Mouse (Mus musculus) megakaryocyte, adult 5-6 weeks (primary cell): ENCODE results near the gene Nadk2. TPM values are rescaled to one million over a fixed set of nuclear protein-coding genes. Genes with fewer than 3 reads are reported as not detected.

Source experiments
- ATAC-seq: 2 replicates; pipeline ENCODE4 v1.8.0; 2016; ENCODE audit warnings: mild to moderate bottlenecking, inconsistent platforms; ENCODE audit not compliant: poor library complexity, severe bottlenecking
- total RNA-seq, 2 experiments: library from RNA; stranded (forward) in 1 of 2; stranded (reverse) in 1 of 2; fragments of 153-499, 151-499 nt in 1 of 2; fragments of 221-1000, 200-1000 nt in 1 of 2; gene quantifications; 2 replicates each; pipeline versions ENCODE4 v1.2.3 to v1.2.4; 2015 to 2017

Nadk2 gene
- total RNA-seq, 2 experiments from 2014 or later, result 31.3 to 32.3 TPM

GRCm38 (mm10) chr15:9127051-9127791, 56.2 kb downstream of the Nadk2 start:
- ATAC-seq, result no peak

GRCm38 (mm10) chr15:9130772-9131498, 59.9 kb downstream of the Nadk2 start:
- ATAC-seq, result peak; percentile 29

GRCm38 (mm10) chr15:9131499-9131888, 60.4 kb downstream of the Nadk2 start:
- ATAC-seq, result peak; percentile 95

GRCm38 (mm10) chr15:9132693-9133443, 61.8 kb downstream of the Nadk2 start:
- ATAC-seq, result no peak

- no peak for ATAC-seq
These were observed 63.9 kb downstream of the Nadk2 start for GRCm38 (mm10) chr15:9134891-9135507.

- no peak for ATAC-seq
These were observed 68.4 kb downstream of the Nadk2 start for GRCm38 (mm10) chr15:9139447-9139846.

GRCm38 (mm10) chr15:9140252-9140680, 69.2 kb downstream of the Nadk2 start, which contains the start of gene Lmbrd2:
TSS of gene Lmbrd2 (plus strand) at chr15:9140550.
- ATAC-seq, result peak; percentile 98

GRCm38 (mm10) chr15:9140684-9141171, 69.7 kb downstream of the Nadk2 start:
- ATAC-seq, result peak; percentile 24

- ATAC-seq, result no peak
These were observed 84.3 kb downstream of the Nadk2 start, which contains the start of gene Skp2 for GRCm38 (mm10) chr15:9155325-9155724. TSS of gene Skp2 (minus strand) at chr15:9155425.

Other genes with a start within 250 kb of the Nadk2 start
- gene Ranbp3l, start 103.3 kb upstream of the Nadk2 start, total RNA-seq (2015), result not detected in 2 replicates
- not detected in 2 replicates for gene Ranbp3l, start 103.3 kb upstream of the Nadk2 start, total RNA-seq (2017)
- gene Lmbrd2, start 69.3 kb downstream of the Nadk2 start, total RNA-seq (2015), result 12.9 and 17.3 TPM in 2 replicates
- 10.0 and 11.2 TPM in 2 replicates for gene Lmbrd2, start 69.3 kb downstream of the Nadk2 start, total RNA-seq (2017)
- gene Skp2, start 84.2 kb downstream of the Nadk2 start, total RNA-seq (2015), result 17.1 and 17.5 TPM in 2 replicates
- gene Skp2, start 84.2 kb downstream of the Nadk2 start, total RNA-seq (2017), result 16.4 and 17.7 TPM in 2 replicates
- gene Ugt3a1, start 205.6 kb downstream of the Nadk2 start, total RNA-seq (2015), result not detected in 2 replicates
- not detected in 2 replicates for gene Ugt3a1, start 205.6 kb downstream of the Nadk2 start, total RNA-seq (2017)